Mouse (Mus musculus) liver, embryonic 16.5 days (tissue): Measurements from ENCODE around the gene Naaladl2. TPM values are rescaled to one million over a fixed set of nuclear protein-coding genes. Genes with fewer than 3 reads are reported as not detected.
"Not testable (repeated sequence)": the region's sequence is repeated elsewhere in the genome, so short reads cannot be mapped to it uniquely, and the experiment has no call there.

Experiments used
- ATAC-seq: fragments of 200-750 bp; cut with Nextera tagmentation; 2 replicates; pipeline ENCODE4 v1.8.0; 2017; ENCODE audit warnings: low read depth, mild to moderate bottlenecking, moderate number of reproducible peaks, moderate library complexity
- H3K27ac ChIP-seq: fragments of 300-500 bp; sonication (generic); 2 replicates; pipeline ENCODE4 v1.5.1; 2014; ENCODE audit warnings: mild to moderate bottlenecking, low read length
- H3K27me3 ChIP-seq: fragments of 300-500 bp; sonication (generic); 2 replicates; pipeline ENCODE4 v1.6.1; 2014; ENCODE audit warnings: low read depth, low read length, mixed read lengths; ENCODE audit not compliant: control insufficient read depth, insufficient read depth
- H3K36me3 ChIP-seq: fragments of 300-500 bp; sonication (generic); 2 replicates; pipeline ENCODE4 v1.6.1; 2014; ENCODE audit warnings: mild to moderate bottlenecking; ENCODE audit not compliant: control insufficient read depth, insufficient read depth
- H3K4me1 ChIP-seq: fragments of 300-500 bp; sonication (generic); 2 replicates; pipeline ENCODE4 v1.6.1; 2014; ENCODE audit warnings: low read depth, low read length, mixed read lengths; ENCODE audit not compliant: control insufficient read depth
- H3K4me2 ChIP-seq: fragments of 300-500 bp; sonication (generic); 2 replicates; pipeline ENCODE4 v1.6.1; 2014; ENCODE audit warnings: low read depth, low read length, mixed read lengths
- H3K4me3 ChIP-seq: fragments of 300-500 bp; sonication (generic); 2 replicates; pipeline ENCODE4 v1.5.1; 2014; ENCODE audit warnings: low read depth, mild to moderate bottlenecking, low read length
- H3K9ac ChIP-seq: fragments of 300-500 bp; sonication (generic); 2 replicates; pipeline ENCODE4 v1.6.1; 2014; ENCODE audit warnings: low read depth, low read length
- H3K9me3 ChIP-seq: fragments of 300-500 bp; sonication (generic); replicated peaks from 2 replicates; pipeline ENCODE4 v1.6.1; 2016; ENCODE audit warnings: low read length; ENCODE audit not compliant: control insufficient read depth
- WGBS: fragments of 180-500 bp; shearing (Covaris S2); extraction: QIAGEN DNeasy Blood & Tissue Kit; methylation state at CpG from one replicate; pipeline ENCODE4 v1.1.7; 2014; ENCODE audit not compliant: insufficient replicate concordance; 5-methylcytosine and 5-hydroxymethylcytosine counted together
- polyA plus RNA-seq: library from polyadenylated mRNA; unstranded; fragments of >200 nt; fragmentation: Nextera tagmentation; extraction: Ambion mirVana; gene quantifications from 2 replicates; pipeline ENCODE4 v1.2.1, GENCODE M21; 2015

Gene Naaladl2
- polyA plus RNA-seq, 1 experiment from 2014 or later, result 0.78 TPM

- Histone ChIP-seq H3K36me3 (no peaks in the 10 kb centered on the region), H3K4me3 (no peak overlapping the region), H3K4me2 (no peak overlapping the region), H3K9ac (no peak overlapping the region), H3K4me1 (no peaks in the 10 kb centered on the region), H3K27ac (no peak overlapping the region), H3K27me3 (no peaks in the 10 kb centered on the region), H3K9me3 (no peaks in the 10 kb centered on the region)
- WGBS, result 41% methylated on average over 2 of the region's 2 CpGs
- ATAC-seq, result no peak
Measured at GRCm38 (mm10) chr3:24355010-24355409, 789.1 kb downstream of the Naaladl2 start.

- no peaks in the 10 kb centered on the region for H3K36me3 ChIP-seq
- ATAC-seq, result no peak
- no peak overlapping the region for H3K27ac ChIP-seq
- no peak overlapping the region for H3K4me3 ChIP-seq
- no peaks in the 10 kb centered on the region for H3K27me3 ChIP-seq
- no peak overlapping the region for H3K4me2 ChIP-seq
- WGBS, result 58% methylated on average over 11 of the region's 11 CpGs
- H3K9me3 ChIP-seq, result no peaks in the 10 kb centered on the region
- H3K9ac ChIP-seq, result no peak overlapping the region
- no peaks in the 10 kb centered on the region for H3K4me1 ChIP-seq
Measured at GRCm38 (mm10) chr3:24321489-24322405, 822.3 kb downstream of the Naaladl2 start.

- Histone ChIP-seq H3K9me3 (no peaks in the 10 kb centered on the region), H3K27ac (no peak overlapping the region), H3K4me3 (no peak overlapping the region), H3K9ac (no peak overlapping the region), H3K27me3 (no peaks in the 10 kb centered on the region), H3K4me1 (no peaks in the 10 kb centered on the region), H3K4me2 (no peak overlapping the region), H3K36me3 (no peaks in the 10 kb centered on the region)
- WGBS, result 42% methylated on average over 4 of the region's 4 CpGs
- ATAC-seq, result no peak
Measured at GRCm38 (mm10) chr3:24314658-24315297, 829.3 kb downstream of the Naaladl2 start.

GRCm38 (mm10) chr3:24225418-24225817 is 918.6 kb downstream of the Naaladl2 start:
- no peaks in the 10 kb centered on the region for H3K4me1 ChIP-seq
- H3K9ac ChIP-seq, result no peak overlapping the region
- no peaks in the 10 kb centered on the region for H3K36me3 ChIP-seq
- WGBS, result 63% methylated on average over 2 of the region's 2 CpGs
- ATAC-seq, result no peak
- H3K4me3 ChIP-seq, result no peak overlapping the region
- H3K9me3 ChIP-seq, result no peaks in the 10 kb centered on the region
- no peak overlapping the region for H3K27ac ChIP-seq
- H3K27me3 ChIP-seq, result no peaks in the 10 kb centered on the region
- no peak overlapping the region for H3K4me2 ChIP-seq

- WGBS, result 70% methylated on average over 1 of the region's 1 CpGs
- Histone ChIP-seq H3K4me2 (no peak overlapping the region), H3K27ac (no peak overlapping the region), H3K36me3 (no peaks in the 10 kb centered on the region), H3K27me3 (no peaks in the 10 kb centered on the region), H3K4me3 (no peak overlapping the region), H3K9ac (no peak overlapping the region), H3K4me1 (no peaks in the 10 kb centered on the region), H3K9me3 (no peaks in the 10 kb centered on the region)
- no peak for ATAC-seq
Measured at GRCm38 (mm10) chr3:24217476-24217875, 926.6 kb downstream of the Naaladl2 start.

- Histone ChIP-seq H3K9me3 (no peaks in the 10 kb centered on the region), H3K4me3 (no peak overlapping the region), H3K4me1 (no peaks in the 10 kb centered on the region), H3K27ac (no peak overlapping the region), H3K4me2 (no peak overlapping the region), H3K9ac (no peak overlapping the region), H3K36me3 (no peaks in the 10 kb centered on the region), H3K27me3 (no peaks in the 10 kb centered on the region)
- ATAC-seq, result no peak
Measured at GRCm38 (mm10) chr3:24166531-24166930, 977.5 kb downstream of the Naaladl2 start.

GRCm38 (mm10) chr3:24163992-24164391 is 980.1 kb downstream of the Naaladl2 start:
- H3K27ac ChIP-seq, result no peak overlapping the region
- H3K9ac ChIP-seq, result no peak overlapping the region
- no peak overlapping the region for H3K4me3 ChIP-seq
- no peak overlapping the region for H3K4me2 ChIP-seq
- no peaks in the 10 kb centered on the region for H3K36me3 ChIP-seq
- no peak for ATAC-seq
- no peaks in the 10 kb centered on the region for H3K27me3 ChIP-seq
- H3K9me3 ChIP-seq, result no peaks in the 10 kb centered on the region
- no peaks in the 10 kb centered on the region for H3K4me1 ChIP-seq

GRCm38 (mm10) chr3:24151086-24151815 is 992.8 kb downstream of the Naaladl2 start:
- not testable (repeated sequence) for H3K36me3 ChIP-seq, H3K27me3 ChIP-seq, H3K27ac ChIP-seq, H3K4me1 ChIP-seq, ATAC-seq, H3K9me3 ChIP-seq, H3K9ac ChIP-seq, H3K4me2 ChIP-seq, H3K4me3 ChIP-seq
- WGBS, result 48% methylated on average over 4 of the region's 4 CpGs

- no peak for ATAC-seq
- H3K4me2 ChIP-seq, result no peak overlapping the region
- H3K27ac ChIP-seq, result no peak overlapping the region
- WGBS, result 46% methylated on average over 1 of the region's 1 CpGs
- no peaks in the 10 kb centered on the region for H3K27me3 ChIP-seq
- no peak overlapping the region for H3K4me3 ChIP-seq
- H3K36me3 ChIP-seq, result no peaks in the 10 kb centered on the region
- no peak overlapping the region for H3K9ac ChIP-seq
- no peaks in the 10 kb centered on the region for H3K4me1 ChIP-seq
- H3K9me3 ChIP-seq, result no peaks in the 10 kb centered on the region
Measured at GRCm38 (mm10) chr3:24142808-24143207, 1001.3 kb downstream of the Naaladl2 start.
